Mouse (Mus musculus): ENCODE measurements around the gene Fhit.
A peak's percentile ranks its signal among the peaks of the same experiment; 100 is the strongest.
"Not testable (repeated sequence)": the region's sequence is repeated elsewhere in the genome, so short reads cannot be mapped to it uniquely, and the experiment has no call there.

The Fhit gene

GRCm38 (mm10) chr14:11161751-11162231, at the start of gene Fhit:
Gene Fhit (minus strand): TSS chr14:11162035.
- peak; percentile 95 for DNase-seq

GRCm38 (mm10) chr14:11206786-11207185, 45.0 kb upstream of the Fhit start:
- DNase-seq = no peak

DNA sequence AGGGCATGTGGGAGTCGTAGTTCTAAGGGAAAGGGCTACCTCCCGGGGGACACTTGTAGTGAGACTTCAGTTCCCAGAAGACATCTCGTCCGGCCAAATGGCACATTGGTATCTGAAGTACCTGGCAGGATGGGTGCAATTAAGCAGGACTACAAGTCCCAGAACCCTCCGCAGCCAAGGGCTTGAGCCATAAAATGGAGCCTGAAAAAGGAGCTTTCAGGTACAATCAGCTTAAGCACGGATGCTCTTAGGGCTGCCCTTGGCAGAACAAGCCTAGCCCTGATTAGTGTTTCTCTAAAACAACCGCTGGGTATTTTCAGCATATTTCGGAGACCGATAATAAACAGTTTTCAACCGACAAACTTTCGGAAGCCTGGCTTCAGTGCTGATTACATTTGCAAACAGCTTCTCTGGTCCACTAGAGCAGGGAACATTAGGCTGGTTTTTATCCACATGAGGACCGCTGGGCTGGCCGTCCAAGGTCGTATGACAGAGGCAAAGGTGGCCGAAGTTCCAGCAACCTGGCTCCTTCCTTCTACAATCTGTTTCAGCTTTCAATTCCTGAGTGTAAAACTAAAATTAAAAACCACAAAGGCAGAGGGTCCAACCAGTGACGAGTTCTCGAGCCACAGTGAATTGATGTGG, 907 bp downstream of the Fhit start:
- DNase-seq = peak; percentile 83

DNA sequence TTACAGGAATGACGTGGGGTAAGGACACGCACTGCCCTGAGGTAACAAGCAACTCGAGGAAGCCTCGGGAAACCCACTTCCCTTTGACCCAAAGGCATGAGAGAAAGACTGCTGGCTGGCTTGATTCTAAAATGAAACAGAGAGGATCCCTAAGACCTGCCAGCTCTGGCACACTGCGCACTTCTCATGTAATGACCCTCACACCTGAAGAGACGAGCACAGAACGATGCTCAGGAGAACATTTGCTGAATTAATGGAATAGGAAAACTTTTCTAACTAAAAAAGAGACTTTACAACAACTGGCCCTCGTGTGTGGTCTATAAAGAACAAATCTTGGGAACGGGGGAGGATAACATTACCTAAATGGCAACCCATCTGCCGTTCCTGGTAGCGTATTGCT, 2.2 kb downstream of the Fhit start:
- DNase-seq = no peak

GRCm38 (mm10) chr14:11159021-11159420, 2.8 kb downstream of the Fhit start:
- peak; percentile 71 for DNase-seq

- DNase-seq = no peak
These were observed 4.1 kb downstream of the Fhit start for GRCm38 (mm10) chr14:11157741-11158140.

- peak; percentile 84 for DNase-seq
These were observed 10.1 kb downstream of the Fhit start for GRCm38 (mm10) chr14:11151634-11152321.

DNA sequence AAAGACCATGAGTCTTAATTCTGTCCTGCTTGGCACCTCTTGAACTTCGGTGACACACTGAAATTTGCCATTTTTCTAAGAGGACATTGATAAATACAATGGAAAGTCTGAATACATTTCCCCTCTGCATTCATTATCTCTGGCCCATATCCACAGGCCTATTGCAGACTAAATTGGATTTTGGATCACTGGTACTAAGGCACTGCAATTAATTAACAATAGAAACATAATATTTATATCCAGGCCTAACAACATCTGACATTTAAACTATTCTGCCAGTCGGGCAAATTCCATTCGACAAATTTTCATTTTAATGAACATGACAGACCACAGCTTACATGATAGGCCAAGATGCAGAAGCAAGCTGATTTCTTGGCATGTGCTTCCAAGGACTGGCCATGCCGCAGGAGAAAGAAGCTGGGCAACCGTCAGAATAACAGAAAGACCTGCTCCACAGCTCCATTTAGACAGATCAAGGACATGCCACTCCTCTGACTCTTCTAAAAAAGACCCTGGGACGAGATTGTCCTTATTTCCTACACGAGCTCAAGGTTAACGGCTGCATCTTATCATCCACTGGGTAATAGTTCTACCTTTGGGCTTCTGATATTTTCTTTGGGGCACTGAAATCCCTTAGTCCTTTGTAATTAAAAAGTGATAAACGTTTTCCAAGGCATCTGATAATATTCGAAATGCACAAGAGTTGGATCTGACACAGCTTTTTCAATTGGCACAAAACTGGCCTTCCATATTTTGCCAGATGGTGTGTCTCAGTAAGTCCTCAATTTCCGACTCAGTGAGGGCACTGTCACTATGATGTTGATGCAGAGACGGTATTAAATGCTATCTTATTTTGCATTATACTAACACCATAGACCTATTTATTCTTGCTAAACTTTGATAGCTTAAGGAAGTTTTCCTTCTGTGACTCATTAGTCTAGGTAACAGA, 27.8 kb downstream of the Fhit start:
- DNase-seq = no peak

- peak; percentile 12 for DNase-seq
These were observed 29.0 kb downstream of the Fhit start for GRCm38 (mm10) chr14:11132637-11133474.

DNA sequence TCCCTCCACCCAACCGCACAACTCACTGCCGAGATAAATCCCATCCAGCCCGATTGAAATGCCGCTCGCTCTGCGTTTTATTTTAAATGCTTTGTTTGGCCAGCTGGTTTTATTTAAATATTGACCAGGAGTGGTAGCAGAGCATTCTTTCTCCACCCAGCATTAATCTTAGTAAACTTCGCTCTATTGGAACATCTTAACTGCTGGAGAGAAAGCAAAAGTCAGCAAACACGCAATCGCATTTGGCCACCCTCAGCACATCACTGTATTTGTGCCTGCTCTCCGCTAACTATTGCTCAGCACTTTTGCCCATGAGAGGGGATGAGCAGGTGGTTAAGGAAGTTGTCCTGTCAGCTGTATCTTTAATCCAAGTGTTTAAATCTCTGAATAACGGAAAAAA, 36.7 kb downstream of the Fhit start:
- DNase-seq = no peak

DNA sequence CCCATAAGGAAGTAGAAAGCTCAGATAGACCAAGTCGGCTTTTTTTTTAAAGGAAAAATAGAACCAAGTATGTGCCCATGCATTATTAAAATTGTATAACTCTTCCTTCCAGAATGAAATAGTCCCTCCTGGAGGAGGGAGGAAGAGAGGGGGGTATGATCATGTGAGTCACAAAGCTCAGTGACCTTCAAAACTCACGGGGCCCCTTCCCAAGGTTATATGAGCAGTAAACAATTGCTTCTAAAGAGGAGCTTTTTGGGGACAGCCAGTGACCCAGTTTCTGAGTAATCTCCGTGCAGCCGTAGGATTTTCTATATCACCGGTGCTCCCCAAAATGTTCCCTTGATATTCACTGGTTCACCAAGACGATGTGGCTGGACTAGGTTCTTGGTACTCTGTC, 42.8 kb downstream of the Fhit start:
- DNase-seq = no peak

DNA sequence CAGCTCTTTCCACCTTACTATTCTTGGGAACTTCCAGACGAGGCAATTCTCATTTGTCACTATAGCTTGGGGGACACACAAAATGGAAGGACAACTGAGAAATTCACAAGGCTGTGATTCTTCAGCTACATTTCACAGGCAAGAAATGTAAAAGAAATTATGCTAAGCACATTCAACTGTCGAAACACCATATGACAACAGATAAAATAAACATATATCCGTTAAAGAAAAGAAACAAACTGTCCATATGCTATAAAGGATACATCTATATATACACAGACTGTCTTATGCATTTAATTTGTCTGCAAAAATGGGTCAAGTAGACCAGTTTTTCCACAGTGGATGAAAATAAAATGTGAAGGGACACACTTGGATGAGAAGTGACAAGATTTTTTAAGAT, 76.2 kb downstream of the Fhit start:
- DNase-seq = no peak

GRCm38 (mm10) chr14:11083946-11084345, 77.9 kb downstream of the Fhit start:
- no peak for DNase-seq

- DNase-seq = no peak
These were observed 78.4 kb downstream of the Fhit start for GRCm38 (mm10) chr14:11083462-11083861.

GRCm38 (mm10) chr14:11063594-11063993, 98.2 kb downstream of the Fhit start:
- DNase-seq = no peak

GRCm38 (mm10) chr14:11060221-11060620, 101.6 kb downstream of the Fhit start:
- no peak for DNase-seq

GRCm38 (mm10) chr14:11039503-11040300, 122.1 kb downstream of the Fhit start:
- not testable (repeated sequence) for DNase-seq

- no peak for DNase-seq
These were observed 140.4 kb downstream of the Fhit start for GRCm38 (mm10) chr14:11021391-11021790.

DNA sequence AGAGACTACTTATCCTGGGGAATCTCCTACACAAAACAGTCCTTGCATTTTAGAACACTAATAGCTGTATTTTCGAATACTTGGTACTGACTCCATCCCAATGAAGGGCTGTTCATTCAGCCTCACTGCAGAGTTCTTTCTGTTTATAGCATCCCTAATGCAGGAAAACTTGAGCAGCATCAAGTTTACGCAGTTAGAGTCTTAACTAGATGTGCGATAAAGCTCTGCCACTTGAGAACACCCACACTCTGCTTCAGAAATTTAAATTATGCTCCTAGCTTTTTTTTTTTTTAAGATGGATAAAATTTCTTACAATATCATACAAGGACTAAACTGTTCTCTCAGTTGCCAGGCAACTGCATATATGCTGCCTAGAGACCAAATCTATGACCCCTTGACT, 183.2 kb downstream of the Fhit start:
- DNase-seq = no peak

DNA sequence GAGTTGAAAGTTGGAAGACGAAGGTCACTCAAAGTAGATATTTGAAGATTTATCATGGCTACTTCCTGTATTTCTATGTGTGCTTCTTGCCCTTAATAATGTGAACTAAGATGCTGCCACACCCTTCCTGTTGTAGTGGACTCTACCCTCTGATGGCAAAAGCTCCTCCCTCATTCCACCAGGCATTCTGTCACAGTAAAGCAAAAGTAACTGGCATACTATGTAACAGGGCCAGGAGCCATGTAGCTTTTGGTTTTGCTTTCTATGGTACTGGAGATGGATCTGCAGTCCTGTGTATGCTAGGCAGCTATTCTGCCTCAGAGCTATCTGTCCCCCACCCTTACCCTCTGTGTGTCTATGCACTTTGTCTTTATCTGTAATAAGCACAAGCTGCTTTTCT, 220.2 kb downstream of the Fhit start:
- no peak for DNase-seq

DNA sequence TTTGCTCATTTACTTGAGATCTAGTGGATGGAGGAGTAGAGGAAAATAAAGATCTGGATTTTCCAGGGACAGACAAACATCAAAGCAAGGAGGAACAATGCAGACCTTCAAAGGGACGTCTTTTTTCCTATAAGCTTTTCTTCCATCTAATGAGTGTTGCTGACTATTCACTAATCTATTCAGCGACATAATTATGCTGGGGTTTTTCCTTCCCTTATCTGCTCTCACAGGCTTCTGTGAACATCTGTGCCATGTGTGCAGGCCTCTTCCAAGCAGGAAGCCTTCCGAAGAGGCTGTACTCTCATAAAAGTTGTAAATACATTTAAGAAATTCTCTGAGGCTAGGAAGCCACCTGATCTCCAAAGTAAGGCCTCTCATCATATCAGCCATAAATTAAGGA, 228.2 kb downstream of the Fhit start:
- DNase-seq = no peak

Data from kidney, postnatal 10 days (tissue).